Mouse (Mus musculus) ES-E14 (cell line): ENCODE data around the gene Birc5.

Experiments
- CHD2 ChIP-seq: IDR thresholded peaks from 2 replicates; pipeline ENCODE4 v1.6.1; 2014; ENCODE audit warnings: mild to moderate bottlenecking, low read depth, low read length, inconsistent platforms
- HCFC1 ChIP-seq: IDR thresholded peaks from 2 replicates; pipeline ENCODE4 v1.6.1; 2012; ENCODE audit warnings: low read length, inconsistent platforms, borderline replicate concordance; ENCODE audit not compliant: insufficient read depth
- MAFK ChIP-seq: IDR thresholded peaks from 2 replicates; pipeline ENCODE4 v1.6.1; 2014; ENCODE audit warnings: mild to moderate bottlenecking, low read depth, low read length, inconsistent platforms; ENCODE audit not compliant: insufficient read depth
- ZC3H11A ChIP-seq: IDR thresholded peaks from 2 replicates; pipeline ENCODE4 v1.6.1; 2012; ENCODE audit warnings: low read depth, mild to moderate bottlenecking, inconsistent platforms, low read length, borderline replicate concordance
- ZNF384 ChIP-seq: IDR thresholded peaks from 2 replicates; pipeline ENCODE4 v1.6.1; 2012; ENCODE audit warnings: low read depth, low read length, inconsistent platforms

DNA sequence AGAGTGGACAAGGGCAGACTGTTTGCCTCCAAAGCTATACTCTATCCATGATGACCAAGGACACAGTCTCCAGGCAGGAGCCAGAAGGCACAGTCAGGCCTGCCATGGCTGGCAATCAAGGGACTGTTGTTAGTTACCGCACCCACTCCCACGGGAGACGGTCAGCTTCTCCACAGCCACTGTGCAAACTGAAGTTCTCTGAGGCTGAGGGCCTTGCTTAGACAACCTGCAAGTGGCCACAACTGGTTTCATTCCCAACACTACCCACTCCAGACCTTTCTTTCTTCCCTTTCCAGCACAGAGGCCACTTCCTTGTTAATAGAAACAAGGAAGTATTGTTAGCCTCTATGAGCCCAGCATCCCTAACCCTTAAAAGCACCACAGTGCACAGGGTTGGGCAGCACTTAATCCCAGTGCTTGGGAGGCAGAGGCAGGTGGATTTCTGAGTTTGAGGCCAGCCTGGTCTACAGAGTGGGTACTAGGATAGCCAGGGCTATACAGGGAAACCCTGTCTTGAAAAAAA, 45.8 kb upstream of the Birc5 start:
- no peak for TF ChIP-seq HCFC1
- no peak for TF ChIP-seq ZC3H11A
- TF ChIP-seq MAFK: no peak
- no peak for TF ChIP-seq ZNF384
- TF ChIP-seq CHD2: no peak
